Mouse (Mus musculus): ENCODE data around the gene Dars. TPM values are rescaled to one million over a fixed set of nuclear protein-coding genes. Genes with fewer than 3 reads are reported as not detected.

The Dars gene
- polyA plus RNA-seq, 1 experiment: 52.9 TPM

- H3K4me3 ChIP-seq (ENCODE audit: insufficient read depth, low read length): no peak overlapping the region
- no peak overlapping the region for H3K27ac ChIP-seq (ENCODE audit: insufficient read depth, low read depth, low read length)
- TF ChIP-seq CTCF (IDR thresholded peaks at IDR 0.05; ENCODE audit: low read depth, low read length) (no peak), POLR2A (IDR thresholded peaks at IDR 0.05; ENCODE audit: borderline replicate concordance, low read depth, low read length) (no peak)
- peaks cover 3% of the 10 kb centered on the region for H3K4me1 ChIP-seq (ENCODE audit: control insufficient read depth, insufficient read depth, low read length)
These were observed 22.5 kb downstream of the Dars start for GRCm38 (mm10) chr1:128394657-128395056.

- Histone ChIP-seq H3K4me3 (ENCODE audit: insufficient read depth, low read length) (no peak overlapping the region), H3K4me1 (ENCODE audit: control insufficient read depth, insufficient read depth, low read length) (no peaks in the 10 kb centered on the region), H3K27ac (ENCODE audit: insufficient read depth, low read depth, low read length) (no peak overlapping the region)
- no peak for TF ChIP-seq CTCF (IDR thresholded peaks at IDR 0.05; ENCODE audit: low read depth, low read length)
These were observed 24.8 kb downstream of the Dars start for GRCm38 (mm10) chr1:128392382-128392781.

GRCm38 (mm10) chr1:128386487-128386886 is 30.7 kb downstream of the Dars start:
- Histone ChIP-seq H3K4me3 (ENCODE audit: insufficient read depth, low read length) (no peak overlapping the region), H3K4me1 (ENCODE audit: control insufficient read depth, insufficient read depth, low read length) (peaks cover 6% of the 10 kb centered on the region; the same call in 1 of the 2 replicates), H3K27ac (ENCODE audit: insufficient read depth, low read depth, low read length) (no peak overlapping the region)
- TF ChIP-seq POLR2A (IDR thresholded peaks at IDR 0.05; ENCODE audit: borderline replicate concordance, low read depth, low read length): no peak
- TF ChIP-seq CTCF (IDR thresholded peaks at IDR 0.05; ENCODE audit: low read depth, low read length): no peak

GRCm38 (mm10) chr1:128376841-128377240 is 40.3 kb downstream of the Dars start:
- Histone ChIP-seq H3K27ac (ENCODE audit: insufficient read depth, low read depth, low read length) (no peak overlapping the region), H3K4me1 (ENCODE audit: control insufficient read depth, insufficient read depth, low read length) (0 out of 2 replicates have a peak, but pooled peaks cover 2% of the 10 kb centered on the region), H3K4me3 (ENCODE audit: insufficient read depth, low read length) (no peak overlapping the region)
- no peak for TF ChIP-seq POLR2A (IDR thresholded peaks at IDR 0.05; ENCODE audit: borderline replicate concordance, low read depth, low read length)

- TF ChIP-seq POLR2A (IDR thresholded peaks at IDR 0.05; ENCODE audit: borderline replicate concordance, low read depth, low read length): no peak
- no peak for TF ChIP-seq CTCF (IDR thresholded peaks at IDR 0.05; ENCODE audit: low read depth, low read length)
- 0 out of 2 replicates have a peak, but pooled peaks cover 2% of the 10 kb centered on the region for H3K4me1 ChIP-seq (ENCODE audit: control insufficient read depth, insufficient read depth, low read length)
These were observed 44.9 kb downstream of the Dars start for GRCm38 (mm10) chr1:128372143-128372860.

GRCm38 (mm10) chr1:128368732-128369441 is 48.3 kb downstream of the Dars start:
- no peak for TF ChIP-seq CTCF (IDR thresholded peaks at IDR 0.05; ENCODE audit: low read depth, low read length)
- no peak for TF ChIP-seq POLR2A (IDR thresholded peaks at IDR 0.05; ENCODE audit: borderline replicate concordance, low read depth, low read length)

More at GRCm38 (mm10) chr1:128372143-128372860, 44.9 kb downstream of the Dars start:
- no peak overlapping the region for H3K27ac ChIP-seq (ENCODE audit: insufficient read depth, low read depth, low read length)
- no peak overlapping the region for H3K4me3 ChIP-seq (ENCODE audit: insufficient read depth, low read length)

GRCm38 (mm10) chr1:128360601-128361000 is 56.6 kb downstream of the Dars start:
- TF ChIP-seq CTCF (IDR thresholded peaks at IDR 0.05; ENCODE audit: low read depth, low read length) (no peak), POLR2A (IDR thresholded peaks at IDR 0.05; ENCODE audit: borderline replicate concordance, low read depth, low read length) (no peak)
- H3K27ac ChIP-seq (ENCODE audit: insufficient read depth, low read depth, low read length): no peak overlapping the region
- H3K4me3 ChIP-seq (ENCODE audit: insufficient read depth, low read length): no peak overlapping the region
- H3K4me1 ChIP-seq (ENCODE audit: control insufficient read depth, insufficient read depth, low read length): 0 out of 2 replicates have a peak, but pooled peaks cover 2% of the 10 kb centered on the region

More at GRCm38 (mm10) chr1:128368732-128369441, 48.3 kb downstream of the Dars start:
- no peak overlapping the region for H3K27ac ChIP-seq (ENCODE audit: insufficient read depth, low read depth, low read length)
- no peaks in the 10 kb centered on the region for H3K4me1 ChIP-seq (ENCODE audit: control insufficient read depth, insufficient read depth, low read length)
- H3K4me3 ChIP-seq (ENCODE audit: insufficient read depth, low read length): no peak overlapping the region

GRCm38 (mm10) chr1:128359554-128360376 is 57.4 kb downstream of the Dars start, which contains the start of gene Mcm6:
Mcm6 (minus strand) TSS chr1:128359664.
- TF ChIP-seq CTCF (IDR thresholded peaks at IDR 0.05; ENCODE audit: low read depth, low read length): no peak
- no peak for TF ChIP-seq POLR2A (IDR thresholded peaks at IDR 0.05; ENCODE audit: borderline replicate concordance, low read depth, low read length)
- Histone ChIP-seq H3K27ac (ENCODE audit: insufficient read depth, low read depth, low read length) (peak within 1 kb of the TSS; percentile 43), H3K4me3 (ENCODE audit: insufficient read depth, low read length) (peak within 1 kb of the TSS; percentile 85), H3K4me1 (ENCODE audit: control insufficient read depth, insufficient read depth, low read length) (0 out of 2 replicates have a peak, but pooled peaks cover 2% of the 10 kb centered on the region)

GRCm38 (mm10) chr1:128358916-128359553 is 58.1 kb downstream of the Dars start:
- Histone ChIP-seq H3K4me1 (ENCODE audit: control insufficient read depth, insufficient read depth, low read length) (0 out of 2 replicates have a peak, but pooled peaks cover 2% of the 10 kb centered on the region), H3K27ac (ENCODE audit: insufficient read depth, low read depth, low read length) (peak overlapping the region; percentile 43)

More at GRCm38 (mm10) chr1:128358916-128359553, 58.1 kb downstream of the Dars start:
- TF ChIP-seq CTCF (IDR thresholded peaks at IDR 0.05; ENCODE audit: low read depth, low read length) (no peak), POLR2A (IDR thresholded peaks at IDR 0.05; ENCODE audit: borderline replicate concordance, low read depth, low read length) (no peak)
- peak overlapping the region; percentile 85 for H3K4me3 ChIP-seq (ENCODE audit: insufficient read depth, low read length)
